Mouse (Mus musculus) Patski (cell line): Measurements from ENCODE around the gene Lmx1a. TPM values are rescaled to one million over a fixed set of nuclear protein-coding genes. Genes with fewer than 3 reads are reported as not detected.
A peak's percentile ranks its signal among the peaks of the same experiment; 100 is the strongest.

ENCODE experiments used
- ATAC-seq: fragments of 100-300 bp; one replicate; pipeline ENCODE4 v1.8.0; 2021
- CTCF ChIA-PET: fragments of 350-600 bp; sonication (Branson Sonifier 250); formaldehyde crosslinking; loops from one replicate; lab custom pipeline; 2022; ENCODE audit warnings: inconsistent platforms; lab: Charles Lee
- POLR2A ChIA-PET: fragments of 350-600 bp; sonication (Branson Sonifier 250); formaldehyde crosslinking; loops from one replicate; lab custom pipeline; 2022; ENCODE audit warnings: antibody characterized with exemption, inconsistent platforms; lab: Charles Lee
- DNase-seq: peaks from one replicate; pipeline ENCODE4 v3.0.0-alpha.2; 2011; ENCODE audit warnings: low read depth, low spot score
- H3K27me3 ChIP-seq: fragments of 371-371 bp; one replicate; pipeline ENCODE4 v1.5.1; 2021
- CTCF ChIP-seq: fragments of 100-300 bp; IDR thresholded peaks from one replicate; pipeline ENCODE4 v1.5.1; 2021
- in situ Hi-C: fragments of 300-500 bp; cut with MboI; formaldehyde crosslinking; loops from 3 replicates; pipeline ENCODE4 v1.11.1; 2018; ENCODE audit warnings: low pct_unique_long_range_greater_than_20kb, mixed read lengths
- polyA plus RNA-seq: library from polyadenylated mRNA; unstranded; gene quantifications from one replicate; pipeline ENCODE4 v1.2.3, GENCODE M21; 2021

Lmx1a gene
- polyA plus RNA-seq, 1 experiment from 2014 or later, result 0.06 TPM

GRCm38 (mm10) chr1:167817028-167817427 lies 128.0 kb downstream of the Lmx1a start:
- ChIA-PET POLR2A (no interaction called here), CTCF (no interaction called here)
- ATAC-seq, result no peak

GRCm38 (mm10) chr1:167817616-167818015 lies 128.6 kb downstream of the Lmx1a start:
- ATAC-seq (no peak), DNase-seq (no peak)
- in situ Hi-C loops, result no loop called here
- H3K27me3 ChIP-seq, result no peaks in the 10 kb centered on the region
- ChIA-PET POLR2A (no interaction called here), CTCF (no interaction called here)
- TF ChIP-seq CTCF, result no peak

More at GRCm38 (mm10) chr1:167817028-167817427, 128.0 kb downstream of the Lmx1a start:
- DNase-seq, result no peak
- in situ Hi-C loops, result no loop called here
- TF ChIP-seq CTCF, result no peak
- H3K27me3 ChIP-seq, result no peaks in the 10 kb centered on the region

GRCm38 (mm10) chr1:167820031-167820430 lies 131.0 kb downstream of the Lmx1a start:
- in situ Hi-C loops, result no loop called here
- POLR2A ChIA-PET, result no interaction called here
- H3K27me3 ChIP-seq, result peaks cover 3% of the 10 kb centered on the region
- ATAC-seq, result no peak
- TF ChIP-seq CTCF, result no peak
- CTCF ChIA-PET, result no interaction called here
- DNase-seq, result no peak

- no peak for ATAC-seq
- DNase-seq, result no peak
- POLR2A ChIA-PET, result interaction anchor here (0.7 kb wide), 1 partner anchor 109 kb away, joined by 5 read pairs; no protein-coding TSS in a partner anchor
- TF ChIP-seq CTCF, result no peak
- CTCF ChIA-PET, result no interaction called here
- peaks cover 3% of the 10 kb centered on the region for H3K27me3 ChIP-seq
- in situ Hi-C loops, result no loop called here
Observed at GRCm38 (mm10) chr1:167821125-167821524, 132.1 kb downstream of the Lmx1a start.

- CTCF ChIA-PET, result no interaction called here
- H3K27me3 ChIP-seq, result peaks cover 3% of the 10 kb centered on the region
- POLR2A ChIA-PET, result no interaction called here
- ATAC-seq (no peak), DNase-seq (no peak)
- TF ChIP-seq CTCF, result no peak
- in situ Hi-C loops, result no loop called here
Observed at GRCm38 (mm10) chr1:167830291-167830690, 141.3 kb downstream of the Lmx1a start.

- CTCF ChIA-PET, result no interaction called here
- DNase-seq (no peak), ATAC-seq (no peak)
- POLR2A ChIA-PET, result no interaction called here
- TF ChIP-seq CTCF, result no peak
- in situ Hi-C loops, result no loop called here
- peaks cover 3% of the 10 kb centered on the region for H3K27me3 ChIP-seq
Observed at GRCm38 (mm10) chr1:167831601-167832000, 142.6 kb downstream of the Lmx1a start.

GRCm38 (mm10) chr1:167854801-167855200 lies 165.8 kb downstream of the Lmx1a start:
- in situ Hi-C loops, result no loop called here
- no peak for TF ChIP-seq CTCF
- DNase-seq (no peak), ATAC-seq (no peak)
- CTCF ChIA-PET, result no interaction called here
- POLR2A ChIA-PET, result no interaction called here
- H3K27me3 ChIP-seq, result peaks cover 7% of the 10 kb centered on the region

GRCm38 (mm10) chr1:167872028-167872427 lies 183.0 kb downstream of the Lmx1a start:
- no peak for TF ChIP-seq CTCF
- DNase-seq (no peak), ATAC-seq (no peak)
- CTCF ChIA-PET, result no interaction called here
- in situ Hi-C loops, result no loop called here
- POLR2A ChIA-PET, result no interaction called here
- peaks cover 3% of the 10 kb centered on the region for H3K27me3 ChIP-seq

- DNase-seq (no peak), ATAC-seq (peak; percentile 52)
- no peak for TF ChIP-seq CTCF
- in situ Hi-C loops, result no loop called here
- peaks cover 3% of the 10 kb centered on the region for H3K27me3 ChIP-seq
- ChIA-PET CTCF (no interaction called here), POLR2A (no interaction called here)
Observed at GRCm38 (mm10) chr1:167874099-167874498, 185.1 kb downstream of the Lmx1a start.

- DNase-seq, result no peak
- H3K27me3 ChIP-seq, result peaks cover 8% of the 10 kb centered on the region
- no peak for TF ChIP-seq CTCF
- in situ Hi-C loops, result no loop called here
- ChIA-PET CTCF (no interaction called here), POLR2A (no interaction called here)
- no peak for ATAC-seq
Observed at GRCm38 (mm10) chr1:167877931-167878330, 188.9 kb downstream of the Lmx1a start.

- ATAC-seq, result no peak
Observed at GRCm38 (mm10) chr1:167878354-167878753, 189.3 kb downstream of the Lmx1a start.

GRCm38 (mm10) chr1:167885776-167886175 lies 196.7 kb downstream of the Lmx1a start:
- DNase-seq, result no peak
- POLR2A ChIA-PET, result no interaction called here
- TF ChIP-seq CTCF, result no peak
- CTCF ChIA-PET, result no interaction called here
- peaks cover 24% of the 10 kb centered on the region for H3K27me3 ChIP-seq
- in situ Hi-C loops, result no loop called here
- ATAC-seq, result no peak

More at GRCm38 (mm10) chr1:167878354-167878753, 189.3 kb downstream of the Lmx1a start:
- peaks cover 9% of the 10 kb centered on the region for H3K27me3 ChIP-seq
- CTCF ChIA-PET, result no interaction called here
- POLR2A ChIA-PET, result no interaction called here
- in situ Hi-C loops, result no loop called here
- no peak for DNase-seq
- TF ChIP-seq CTCF, result no peak
